Mouse (Mus musculus): ENCODE results near the gene Prcp. TPM values are rescaled to one million over a fixed set of nuclear protein-coding genes. Genes with fewer than 3 reads are reported as not detected.
A peak's percentile ranks its signal among the peaks of the same experiment; 100 is the strongest.

The Prcp gene
- total RNA-seq (2021) = 10 to 100 TPM; 17.2 to 18.8 TPM
- long read RNA-seq, experiment 1, transcript Prcp-201 (9 exons, 2,967 nt) = major isoform, 14 of 16 reads
- long read RNA-seq, experiment 1, partial matches to known transcripts = 2 of 16 reads
- long read RNA-seq, experiment 1, other reads (novel, unspliced or antisense) = 0 of 16 reads
- long read RNA-seq, experiment 2, transcript Prcp-201 (9 exons, 2,967 nt) = major isoform, 17 of 20 reads
- long read RNA-seq, experiment 2, partial matches to known transcripts = 2 of 20 reads
- long read RNA-seq, experiment 2, other reads (novel, unspliced or antisense) = 1 of 20 reads

GRCm38 (mm10) chr7:92874116-92874675 lies at the start of gene Prcp, which contains the start of gene Ddias:
TSS of gene Prcp (plus strand) at chr7:92874470.
TSS of gene Ddias (minus strand) at chr7:92874247.
- peak; percentile 93 for DNase-seq
- intact Hi-C loops (cut with DNase I; ENCODE audit: low total_unique reads) = no loop called here

DNA sequence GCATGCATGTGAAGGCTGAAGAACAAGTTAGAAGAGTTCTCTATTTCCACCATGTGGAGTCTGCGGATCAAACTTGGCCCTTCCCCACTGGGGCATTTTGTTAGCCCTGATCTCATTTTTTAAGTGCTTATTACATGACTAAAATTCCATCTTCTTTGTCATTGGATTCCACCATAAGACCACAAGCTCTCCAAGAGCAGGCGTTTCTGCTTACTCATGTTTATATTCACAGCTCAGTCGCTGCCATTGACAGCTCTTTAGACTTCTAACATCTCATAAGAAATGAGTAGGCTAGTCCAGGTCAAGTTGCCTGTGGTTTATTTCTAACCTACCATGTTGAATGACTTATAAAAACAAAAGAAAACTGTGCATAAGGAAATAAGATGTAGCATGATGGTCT lies 48.0 kb upstream of the Prcp start:
- intact Hi-C loops (cut with DNase I; ENCODE audit: low total_unique reads) = no loop called here
- no peak for DNase-seq

- intact Hi-C loops (cut with DNase I; ENCODE audit: low total_unique reads) = no loop called here
- no peak for DNase-seq
Observed at GRCm38 (mm10) chr7:92827981-92828380, 46.3 kb upstream of the Prcp start.

DNA sequence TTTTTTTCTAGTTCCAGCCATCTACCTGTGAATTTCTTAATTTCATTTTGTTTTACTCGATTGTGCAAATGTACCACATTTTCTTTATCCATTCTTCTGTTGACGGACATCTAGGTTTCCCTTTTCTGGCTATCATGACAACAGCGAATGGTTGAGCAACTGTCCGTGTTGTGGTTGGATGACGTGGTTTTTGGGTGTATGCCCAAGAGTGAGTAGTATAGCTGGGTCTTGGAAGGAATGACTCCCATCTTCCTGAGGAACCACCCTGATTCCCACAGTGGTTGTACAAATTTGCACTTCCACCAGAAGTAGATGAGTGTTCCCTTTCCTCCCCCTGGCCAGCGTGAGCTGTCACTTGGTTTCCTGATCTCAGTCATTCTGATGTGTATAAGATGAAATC lies 41.9 kb upstream of the Prcp start:
- DNase-seq = no peak
- intact Hi-C loops (cut with DNase I; ENCODE audit: low total_unique reads) = no loop called here

DNA sequence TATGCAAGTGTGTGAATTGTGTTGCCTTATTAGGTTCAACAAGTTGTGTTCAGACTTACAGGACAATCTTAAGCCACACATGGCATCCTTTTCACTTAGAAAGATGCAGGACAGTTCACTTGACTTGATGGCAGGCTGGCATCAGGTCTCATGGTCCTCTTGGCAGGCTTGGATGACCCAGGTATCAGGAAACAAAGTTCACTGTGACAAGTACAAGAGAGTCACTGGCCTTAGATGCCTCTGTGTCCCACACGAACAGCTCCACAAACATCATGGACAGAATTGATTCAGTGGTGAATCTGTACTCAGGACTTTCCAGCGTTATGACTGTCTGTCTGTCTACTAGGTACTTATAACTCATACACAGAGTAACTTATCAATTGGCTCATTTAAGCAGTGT lies 39.9 kb upstream of the Prcp start:
- intact Hi-C loops (cut with DNase I; ENCODE audit: low total_unique reads) = no loop called here
- no peak for DNase-seq

DNA sequence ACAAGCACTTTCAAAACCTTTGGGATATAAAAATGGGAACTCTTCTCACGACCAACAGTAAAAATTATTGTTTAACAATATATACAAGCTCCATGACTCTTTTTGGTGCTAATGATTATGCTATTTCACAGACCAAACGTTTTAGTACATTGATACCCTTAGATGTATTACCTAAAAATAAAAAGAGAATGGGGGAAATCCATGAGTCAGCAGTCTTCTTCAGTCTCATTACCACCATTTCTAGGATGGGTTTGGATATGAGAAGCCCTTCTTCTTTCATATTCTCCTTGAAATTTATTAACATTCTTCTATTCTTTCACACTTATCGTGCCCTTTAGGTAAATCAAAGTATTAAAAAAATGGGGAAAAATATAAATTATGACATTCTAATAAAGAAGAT lies 37.8 kb upstream of the Prcp start:
- no peak for DNase-seq
- intact Hi-C loops (cut with DNase I; ENCODE audit: low total_unique reads) = no loop called here

DNA sequence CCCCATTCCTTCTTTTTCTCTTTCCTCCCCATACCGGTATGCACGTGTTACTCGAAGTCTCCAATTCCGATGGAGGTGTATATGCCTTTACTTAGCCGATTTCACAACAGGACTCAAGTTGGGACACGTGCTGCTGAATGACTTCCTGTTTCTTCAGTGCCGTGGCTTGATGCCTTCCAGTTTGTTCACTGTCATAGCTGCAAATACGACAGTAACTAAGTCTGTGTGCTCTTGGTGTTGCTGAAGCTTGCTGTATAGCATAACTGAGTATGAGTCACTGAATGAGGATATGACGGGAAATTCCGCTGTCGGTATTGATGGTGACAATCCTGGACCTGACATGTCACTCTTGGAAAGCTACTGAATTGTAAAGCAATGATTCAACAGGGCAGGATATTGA lies 37.0 kb upstream of the Prcp start:
- intact Hi-C loops (cut with DNase I; ENCODE audit: low total_unique reads) = no loop called here
- DNase-seq = no peak

GRCm38 (mm10) chr7:92837907-92838306 lies 36.4 kb upstream of the Prcp start:
- no peak for DNase-seq
- intact Hi-C loops (cut with DNase I; ENCODE audit: low total_unique reads) = no loop called here

GRCm38 (mm10) chr7:92842254-92842653 lies 32.0 kb upstream of the Prcp start:
- intact Hi-C loops (cut with DNase I; ENCODE audit: low total_unique reads) = no loop called here
- DNase-seq = no peak

DNA sequence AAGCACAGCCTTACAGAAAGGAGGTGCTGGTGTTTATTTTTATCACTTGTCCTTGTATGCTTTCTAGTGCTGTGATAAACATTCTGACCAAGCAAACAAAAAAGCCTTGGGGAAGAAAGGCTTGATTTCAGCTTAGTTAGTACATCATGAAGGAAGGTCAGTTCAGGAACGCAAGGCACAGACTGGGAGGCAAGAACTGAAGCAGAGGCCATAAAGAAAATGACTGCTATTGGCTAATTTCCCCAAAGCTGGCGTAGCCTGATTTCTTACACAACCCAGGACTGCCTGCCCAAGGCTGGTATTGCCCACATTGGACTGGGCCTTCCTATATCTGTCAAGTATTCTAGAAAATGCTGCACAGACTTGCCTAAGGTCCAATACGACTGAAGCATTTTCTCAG lies 26.0 kb upstream of the Prcp start:
- intact Hi-C loops (cut with DNase I; ENCODE audit: low total_unique reads) = no loop called here
- DNase-seq = no peak

DNA sequence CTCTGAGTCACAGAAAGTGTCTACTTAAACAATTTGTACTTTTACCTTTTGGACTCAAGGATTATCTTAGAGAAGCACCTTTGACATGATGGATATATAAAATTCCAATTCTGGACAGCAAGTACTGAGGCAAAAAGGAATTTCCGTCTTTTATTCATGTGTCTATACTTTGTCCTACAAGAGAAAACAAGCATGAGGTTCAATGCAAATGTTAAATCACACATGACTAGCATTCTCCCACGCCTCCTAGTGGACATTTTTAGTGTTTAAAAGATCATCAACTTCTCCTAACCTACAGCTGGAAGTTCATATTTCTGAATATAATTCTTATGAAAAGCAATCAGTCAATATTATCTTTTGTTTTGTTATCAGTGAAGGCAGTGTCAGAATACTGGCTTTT lies 7.7 kb upstream of the Prcp start:
- intact Hi-C loops (cut with DNase I; ENCODE audit: low total_unique reads) = loop anchor here (10.0 kb wide), 1 partner anchor 242 kb away; no protein-coding TSS in a partner anchor
- DNase-seq = no peak

- no peak for DNase-seq
- intact Hi-C loops (cut with DNase I; ENCODE audit: low total_unique reads) = no loop called here
Observed at GRCm38 (mm10) chr7:92870161-92870560, 4.1 kb upstream of the Prcp start.

GRCm38 (mm10) chr7:92871596-92871995 lies 2.7 kb upstream of the Prcp start:
- no peak for DNase-seq
- intact Hi-C loops (cut with DNase I; ENCODE audit: low total_unique reads) = no loop called here

DNA sequence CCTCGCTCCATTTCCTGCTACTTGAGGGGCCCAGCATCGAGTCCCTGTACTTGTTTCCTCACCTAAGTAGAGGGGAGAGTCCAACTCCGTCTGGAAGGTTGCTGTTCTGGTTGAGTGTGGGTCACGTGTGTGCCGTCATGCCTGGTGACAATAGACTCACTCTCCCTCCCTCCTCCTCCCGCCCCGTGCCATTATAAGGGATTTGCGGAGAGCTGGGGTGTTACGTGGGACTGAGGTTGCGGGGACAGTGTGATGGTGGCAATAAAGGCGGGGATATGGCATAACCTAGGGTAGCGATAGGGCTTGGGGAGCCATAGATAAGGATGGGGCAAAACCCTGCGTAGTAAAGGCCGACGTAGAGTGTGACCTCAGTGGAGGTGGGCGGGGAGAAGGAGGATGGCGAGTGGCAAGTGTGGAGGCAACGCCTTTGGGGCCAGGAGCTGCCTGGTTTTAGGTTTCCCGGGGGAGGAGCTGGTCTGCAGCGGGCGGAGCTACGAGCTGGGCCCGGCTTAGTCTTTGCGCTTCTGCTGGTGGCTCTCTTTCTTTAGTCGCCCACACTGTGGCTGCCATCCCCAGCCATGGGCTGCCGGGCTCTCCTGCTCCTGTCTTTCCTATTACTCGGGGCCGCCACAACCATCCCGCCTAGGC lies 615 bp downstream of the Prcp start:
- DNase-seq = peak; percentile 85
- intact Hi-C loops (cut with DNase I; ENCODE audit: low total_unique reads) = no loop called here

GRCm38 (mm10) chr7:92876066-92876465 lies 1.8 kb downstream of the Prcp start:
- DNase-seq = no peak
- intact Hi-C loops (cut with DNase I; ENCODE audit: low total_unique reads) = no loop called here

DNA sequence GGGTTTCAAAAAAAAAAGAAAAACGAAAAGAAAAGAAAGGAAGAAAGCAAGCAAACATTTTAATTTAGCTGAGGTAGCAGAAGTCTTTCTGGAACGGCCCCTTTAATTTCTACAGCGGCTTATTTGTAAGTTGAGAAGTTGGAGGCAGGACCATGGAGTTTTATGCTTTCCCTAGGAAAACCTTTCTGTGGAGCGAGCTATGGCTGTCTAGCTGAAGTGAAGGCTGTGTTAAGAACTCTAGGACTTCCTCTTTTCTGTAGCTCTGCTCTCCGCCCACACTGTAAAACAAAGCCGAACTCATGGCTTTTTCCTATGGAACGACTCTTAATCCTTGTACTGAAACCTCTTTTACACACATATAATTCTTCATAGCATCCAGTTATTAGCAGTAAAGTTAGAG lies 2.3 kb downstream of the Prcp start:
- intact Hi-C loops (cut with DNase I; ENCODE audit: low total_unique reads) = no loop called here
- DNase-seq = no peak

- intact Hi-C loops (cut with DNase I; ENCODE audit: low total_unique reads) = no loop called here
- no peak for DNase-seq
Observed at GRCm38 (mm10) chr7:92878575-92879285, 4.5 kb downstream of the Prcp start.

- DNase-seq = no peak
- intact Hi-C loops (cut with DNase I; ENCODE audit: low total_unique reads) = loop anchor here (10.0 kb wide), 1 partner anchor 81 kb away; no protein-coding TSS in a partner anchor
Observed at GRCm38 (mm10) chr7:92883850-92884716, 9.8 kb downstream of the Prcp start.

- intact Hi-C loops (cut with DNase I; ENCODE audit: low total_unique reads) = loop anchor here (10.0 kb wide), 1 partner anchor 80 kb away; no protein-coding TSS in a partner anchor
Observed at GRCm38 (mm10) chr7:92884998-92885660, 10.9 kb downstream of the Prcp start.

More at GRCm38 (mm10) chr7:92884998-92885660, 10.9 kb downstream of the Prcp start:
- DNase-seq = no peak

Measured in gastrocnemius, postnatal 14 days (tissue).